ENCODE assay signal across 14 mouse cellular contexts in genomic region chr12:107648008-107648407, GRCm38 (mm10).
"Had no signal": no experiment of that assay in that cellular context is flagged by ENCODE, and none has a peak within 500 bp of the region (broad histone marks: within the 10 kb centered on the region; RNA-seq: fewer than 3 reads in every experiment).

No protein-coding gene starts in this region.

- H3K27me3 ChIP-seq: midbrain, embryonic 12.5 days; neural tube, embryonic 12.5 days; stomach, embryonic 15.5 days had no signal

- H3K27ac ChIP-seq: midbrain, embryonic 12.5 days; neural tube, embryonic 12.5 days; stomach, embryonic 15.5 days; stomach, postnatal 0 days had no signal

- H3K4me2 ChIP-seq: lung, embryonic 14.5 days; midbrain, embryonic 12.5 days; neural tube, embryonic 12.5 days; stomach, embryonic 15.5 days had no signal

- DNase-seq: lung, adult 18-20 months; lung, embryonic 14.5 days; lung, postnatal 10 days; lung, postnatal 4 days; midbrain, embryonic 14.5 days; right cerebral cortex, postnatal 14 days; thymus, adult 2 months; thymus, postnatal 25 days; thymus, postnatal 4 days had no signal

- H3K9me3 ChIP-seq: midbrain, embryonic 12.5 days; neural tube, embryonic 12.5 days; stomach, embryonic 15.5 days had no signal

- H3K36me3 ChIP-seq: midbrain, embryonic 12.5 days; neural tube, embryonic 12.5 days; stomach, embryonic 15.5 days had no signal

- H3K4me1 ChIP-seq: stomach, embryonic 15.5 days had no signal

- ATAC-seq: midbrain, embryonic 16.5 days had no signal

- H3K4me3 ChIP-seq: midbrain, embryonic 12.5 days; neural tube, embryonic 12.5 days; stomach, embryonic 15.5 days had no signal

- H3K9ac ChIP-seq: lung, embryonic 14.5 days; midbrain, embryonic 12.5 days; neural tube, embryonic 12.5 days; stomach, embryonic 15.5 days had no signal
